Mouse (Mus musculus): ENCODE data around the gene Fras1. TPM values are rescaled to one million over a fixed set of nuclear protein-coding genes. Genes with fewer than 3 reads are reported as not detected.

Gene Fras1
- total and polyA plus RNA-seq, 3 experiments = 2.1 to 5.8 (median 5.4) TPM

- DNase-seq (ENCODE audit: extremely low read depth) = no peak
- no peaks in the 10 kb centered on the region for H3K79me2 ChIP-seq (replicated peaks; ENCODE audit: control insufficient read depth, extremely low read depth, insufficient read depth, poor library complexity, severe bottlenecking)
- H3K9me3 ChIP-seq (replicated peaks; ENCODE audit: low read length) = no peaks in the 10 kb centered on the region
- H3K9ac ChIP-seq (ENCODE audit: insufficient read depth, low read depth) = no peak overlapping the region
- no peaks in the 10 kb centered on the region for H3K27me3 ChIP-seq (replicated peaks)
- no peak overlapping the region for H3K4me3 ChIP-seq (replicated peaks in 1 of 3; ENCODE audit: low read depth in 2 of 3, low read length in 2 of 3, poor library complexity in 1 of 3)
- no peak overlapping the region for H3K27ac ChIP-seq (ENCODE audit: insufficient read depth, low read depth)
- peaks cover 0 to 33% of the 10 kb centered on the region in 2 experiments for H3K36me3 ChIP-seq (replicated peaks in 1 of 2; ENCODE audit: control insufficient read depth in 1 of 2, insufficient read depth in 1 of 2, low read length in 1 of 2)
- dilution Hi-C loops (cut with MboI; ENCODE audit: extremely low pct_ligation_motif_present, extremely low pct_unique_long_range_greater_than_20kb, low sequenced_read_pairs) = no loop called here
- no peak overlapping the region for H3K4me2 ChIP-seq (ENCODE audit: insufficient read depth, low read depth, poor library complexity, severe bottlenecking)
- no peaks in the 10 kb centered on the region for H3K4me1 ChIP-seq (ENCODE audit: control insufficient read depth in 1 of 2, insufficient read depth in 2 of 2)
- no peak for TF ChIP-seq SMC3 (IDR thresholded peaks at IDR 0.05; ENCODE audit: low read depth, low read length)
- TF ChIP-seq USF1 (IDR thresholded peaks at IDR 0.05; ENCODE audit: low read depth, low read length) = no peak
- TF ChIP-seq TCF12 (IDR thresholded peaks at IDR 0.05; ENCODE audit: low read depth, low read length) = no peak
- no peak for TF ChIP-seq TBP (conservative IDR thresholded peaks at IDR 0.05; ENCODE audit: low read depth, low read length)
- TF ChIP-seq MAX (IDR thresholded peaks at IDR 0.05; ENCODE audit: low read length) = no peak
- no peak for TF ChIP-seq CTCF (conservative IDR thresholded peaks at IDR 0.05 in 1 of 2, IDR thresholded peaks at IDR 0.05 in 1 of 2; ENCODE audit: low read depth in 2 of 2, low read length in 2 of 2)
- TF ChIP-seq PAX5 (IDR thresholded peaks at IDR 0.05; ENCODE audit: low read length) = no peak
- no peak for TF ChIP-seq POLR2AphosphoS2 (IDR thresholded peaks at IDR 0.05; ENCODE audit: low read depth, low read length)
- no peak for TF ChIP-seq ELF1 (IDR thresholded peaks at IDR 0.05; ENCODE audit: low read depth, low read length)
- TF ChIP-seq IRF4 (IDR thresholded peaks at IDR 0.05; ENCODE audit: low read depth, low read length) = no peak
- TF ChIP-seq ZKSCAN1 (IDR thresholded peaks at IDR 0.05; ENCODE audit: borderline replicate concordance, low read depth, low read length) = no peak
- no peak for TF ChIP-seq ZC3H11A (IDR thresholded peaks at IDR 0.05; ENCODE audit: low read depth, low read length)
- TF ChIP-seq EP300 (IDR thresholded peaks at IDR 0.05; ENCODE audit: low read length) = no peak
- TF ChIP-seq MAZ (IDR thresholded peaks at IDR 0.05; ENCODE audit: low read depth, low read length) = no peak
- no peak for TF ChIP-seq MEF2A (IDR thresholded peaks at IDR 0.05; ENCODE audit: borderline replicate concordance, low read depth, low read length)
- no peak for TF ChIP-seq CHD1 (IDR thresholded peaks at IDR 0.05; ENCODE audit: low read depth, low read length)
- no peak for TF ChIP-seq MAFK (IDR thresholded peaks at IDR 0.05; ENCODE audit: insufficient replicate concordance, low read length)
- in situ Hi-C loops (cut with MboI; ENCODE audit: low pct_ligation_motif_present, low pct_unique_long_range_greater_than_20kb, low sequenced_read_pairs) = no loop called here
Observed at GRCm38 (mm10) chr5:96739138-96739878, 365.6 kb downstream of the Fras1 start.

- Histone ChIP-seq H3K27me3 (replicated peaks) (no peaks in the 10 kb centered on the region), H3K9me3 (replicated peaks; ENCODE audit: low read length) (no peaks in the 10 kb centered on the region), H3K79me2 (replicated peaks; ENCODE audit: control insufficient read depth, extremely low read depth, insufficient read depth, poor library complexity, severe bottlenecking) (no peaks in the 10 kb centered on the region), H3K4me2 (ENCODE audit: insufficient read depth, low read depth, poor library complexity, severe bottlenecking) (no peak overlapping the region), H3K4me3 (replicated peaks in 1 of 3; ENCODE audit: low read depth in 2 of 3, low read length in 2 of 3, poor library complexity in 1 of 3) (no peak overlapping the region), H3K9ac (ENCODE audit: insufficient read depth, low read depth) (no peak overlapping the region), H3K4me1 (ENCODE audit: control insufficient read depth in 1 of 2, insufficient read depth in 2 of 2) (no peaks in the 10 kb centered on the region), H3K36me3 (replicated peaks in 1 of 2; ENCODE audit: control insufficient read depth in 1 of 2, insufficient read depth in 1 of 2, low read length in 1 of 2) (peaks cover 0 to 29% of the 10 kb centered on the region in 2 experiments), H3K27ac (ENCODE audit: insufficient read depth, low read depth) (no peak overlapping the region)
- dilution Hi-C loops (cut with MboI; ENCODE audit: extremely low pct_ligation_motif_present, extremely low pct_unique_long_range_greater_than_20kb, low sequenced_read_pairs) (no loop called here), in situ Hi-C loops (cut with MboI; ENCODE audit: low pct_ligation_motif_present, low pct_unique_long_range_greater_than_20kb, low sequenced_read_pairs) (no loop called here)
- TF ChIP-seq USF1 (IDR thresholded peaks at IDR 0.05; ENCODE audit: low read depth, low read length) (no peak), MEF2A (IDR thresholded peaks at IDR 0.05; ENCODE audit: borderline replicate concordance, low read depth, low read length) (no peak), BHLHE40 (IDR thresholded peaks at IDR 0.05; ENCODE audit: low read depth, low read length) (no peak), ZMIZ1 (IDR thresholded peaks at IDR 0.05; ENCODE audit: low read depth, low read length) (no peak), TBP (conservative IDR thresholded peaks at IDR 0.05; ENCODE audit: low read depth, low read length) (no peak), JUND (conservative IDR thresholded peaks at IDR 0.05; ENCODE audit: low read depth, low read length) (no peak), MYC (IDR thresholded peaks at IDR 0.05; ENCODE audit: low read depth, low read length) (no peak), ELF1 (IDR thresholded peaks at IDR 0.05; ENCODE audit: low read depth, low read length) (no peak), POLR2AphosphoS2 (IDR thresholded peaks at IDR 0.05; ENCODE audit: low read depth, low read length) (no peak), SMC3 (IDR thresholded peaks at IDR 0.05; ENCODE audit: low read depth, low read length) (no peak), SIN3A (IDR thresholded peaks at IDR 0.05; ENCODE audit: low read length) (no peak), RCOR1 (conservative IDR thresholded peaks at IDR 0.05; ENCODE audit: low read depth, low read length) (no peak), RAD21 (IDR thresholded peaks at IDR 0.05; ENCODE audit: low read depth, low read length) (no peak), POLR2A (IDR thresholded peaks at IDR 0.05; ENCODE audit: low read depth, low read length) (no peak), PAX5 (IDR thresholded peaks at IDR 0.05; ENCODE audit: low read length) (no peak)
- DNase-seq (ENCODE audit: extremely low read depth) = no peak
Observed at GRCm38 (mm10) chr5:96747195-96747984, 373.6 kb downstream of the Fras1 start.
